Mouse (Mus musculus): ENCODE measurements around the gene Enkur.

Gene Enkur

GRCm38 (mm10) chr2:21188610-21189009, 16.6 kb downstream of the Enkur start:
- DNase-seq (ENCODE audit: low spot score in 2 of 2), result no peak

GRCm38 (mm10) chr2:21187576-21187975, 17.6 kb downstream of the Enkur start:
- no peak for DNase-seq (ENCODE audit: low spot score in 2 of 2)

- no peak for DNase-seq (ENCODE audit: low spot score in 2 of 2)
These were observed 22.4 kb downstream of the Enkur start for GRCm38 (mm10) chr2:21182811-21183210.

GRCm38 (mm10) chr2:21179136-21179535, 26.0 kb downstream of the Enkur start:
- no peak for DNase-seq (ENCODE audit: low spot score in 2 of 2)

GRCm38 (mm10) chr2:21172797-21173196, 32.4 kb downstream of the Enkur start:
- DNase-seq (ENCODE audit: low spot score in 2 of 2), result no peak

GRCm38 (mm10) chr2:21167916-21168315, 37.2 kb downstream of the Enkur start:
- peak in 1 of 2 experiments; percentile 43 for DNase-seq (ENCODE audit: low spot score in 2 of 2)

GRCm38 (mm10) chr2:21164296-21164695, 40.9 kb downstream of the Enkur start:
- no peak for DNase-seq (ENCODE audit: low spot score in 2 of 2)

GRCm38 (mm10) chr2:21153469-21153868, 51.7 kb downstream of the Enkur start:
- no peak for DNase-seq (ENCODE audit: low spot score in 2 of 2)

- no peak for DNase-seq (ENCODE audit: low spot score in 2 of 2)
These were observed 58.0 kb downstream of the Enkur start for GRCm38 (mm10) chr2:21147169-21147568.

- no peak for DNase-seq (ENCODE audit: low spot score in 2 of 2)
These were observed 58.7 kb downstream of the Enkur start for GRCm38 (mm10) chr2:21146486-21146885.

GRCm38 (mm10) chr2:21142616-21143015, 62.5 kb downstream of the Enkur start:
- no peak for DNase-seq (ENCODE audit: low spot score in 2 of 2)

- DNase-seq (ENCODE audit: low spot score in 2 of 2), result peak; percentile 74 to 84
These were observed 63.0 kb downstream of the Enkur start for GRCm38 (mm10) chr2:21142204-21142580.

- DNase-seq (ENCODE audit: low spot score in 2 of 2), result peak; percentile 57 to 77
These were observed 63.5 kb downstream of the Enkur start for GRCm38 (mm10) chr2:21141520-21142203.

GRCm38 (mm10) chr2:21141189-21141519, 64.0 kb downstream of the Enkur start:
- no peak for DNase-seq (ENCODE audit: low spot score in 2 of 2)
